Mouse (Mus musculus) kidney, embryonic 16.5 days (tissue): ENCODE results near the gene Cdca5. TPM values are rescaled to one million over a fixed set of nuclear protein-coding genes. Genes with fewer than 3 reads are reported as not detected.
A peak's percentile ranks its signal among the peaks of the same experiment; 100 is the strongest.

Experiments used
- ATAC-seq: fragments of 200-750 bp; cut with Nextera tagmentation; 2 replicates; pipeline ENCODE4 v1.8.0; 2017; ENCODE audit warnings: moderate TSS enrichment; ENCODE audit not compliant: low FRiP score, low TSS enrichment
- H3K27ac ChIP-seq: fragments of 300-500 bp; sonication (generic); 2 replicates; pipeline ENCODE4 v1.5.1; 2014; ENCODE audit warnings: low read length
- H3K27me3 ChIP-seq: fragments of 300-500 bp; sonication (generic); 2 replicates; pipeline ENCODE4 v1.6.1; 2014; ENCODE audit warnings: low read length, control low read depth, mixed read lengths; ENCODE audit not compliant: insufficient read depth
- H3K36me3 ChIP-seq: fragments of 300-500 bp; sonication (generic); 2 replicates; pipeline ENCODE4 v1.6.1; 2014; ENCODE audit warnings: low read length, control low read depth, mixed read lengths; ENCODE audit not compliant: insufficient read depth
- H3K4me1 ChIP-seq: fragments of 300-500 bp; sonication (generic); 2 replicates; pipeline ENCODE4 v1.6.1; 2014; ENCODE audit warnings: low read length, control low read depth, mixed read lengths; ENCODE audit not compliant: insufficient read depth
- H3K4me2 ChIP-seq: fragments of 300-500 bp; sonication (generic); replicated peaks from 2 replicates; pipeline ENCODE4 v1.6.1; 2014; ENCODE audit warnings: low read depth, low read length
- H3K4me3 ChIP-seq: fragments of 300-500 bp; sonication (generic); 2 replicates; pipeline ENCODE4 v1.5.1; 2014; ENCODE audit warnings: mild to moderate bottlenecking, low read length
- H3K9ac ChIP-seq: fragments of 300-500 bp; sonication (generic); replicated peaks from 2 replicates; pipeline ENCODE4 v1.6.1; 2014; ENCODE audit warnings: low read length
- H3K9me3 ChIP-seq: fragments of 300-500 bp; sonication (generic); 2 replicates; pipeline ENCODE4 v1.6.1; 2016; ENCODE audit warnings: low read length, control low read depth
- WGBS: fragments of 180-500 bp; shearing (Covaris S2); extraction: QIAGEN DNeasy Blood & Tissue Kit; methylation state at CpG from one replicate; pipeline ENCODE4 v1.1.7; 2014; 5-methylcytosine and 5-hydroxymethylcytosine counted together
- polyA plus RNA-seq: library from polyadenylated mRNA; unstranded; fragments of >200 nt; fragmentation: Nextera tagmentation; extraction: Ambion mirVana; gene quantifications from 2 replicates; pipeline ENCODE4 v1.2.1, GENCODE M21; 2015

Cdca5 gene
- polyA plus RNA-seq, 1 experiment from 2014 or later: 43.6 TPM

DNA sequence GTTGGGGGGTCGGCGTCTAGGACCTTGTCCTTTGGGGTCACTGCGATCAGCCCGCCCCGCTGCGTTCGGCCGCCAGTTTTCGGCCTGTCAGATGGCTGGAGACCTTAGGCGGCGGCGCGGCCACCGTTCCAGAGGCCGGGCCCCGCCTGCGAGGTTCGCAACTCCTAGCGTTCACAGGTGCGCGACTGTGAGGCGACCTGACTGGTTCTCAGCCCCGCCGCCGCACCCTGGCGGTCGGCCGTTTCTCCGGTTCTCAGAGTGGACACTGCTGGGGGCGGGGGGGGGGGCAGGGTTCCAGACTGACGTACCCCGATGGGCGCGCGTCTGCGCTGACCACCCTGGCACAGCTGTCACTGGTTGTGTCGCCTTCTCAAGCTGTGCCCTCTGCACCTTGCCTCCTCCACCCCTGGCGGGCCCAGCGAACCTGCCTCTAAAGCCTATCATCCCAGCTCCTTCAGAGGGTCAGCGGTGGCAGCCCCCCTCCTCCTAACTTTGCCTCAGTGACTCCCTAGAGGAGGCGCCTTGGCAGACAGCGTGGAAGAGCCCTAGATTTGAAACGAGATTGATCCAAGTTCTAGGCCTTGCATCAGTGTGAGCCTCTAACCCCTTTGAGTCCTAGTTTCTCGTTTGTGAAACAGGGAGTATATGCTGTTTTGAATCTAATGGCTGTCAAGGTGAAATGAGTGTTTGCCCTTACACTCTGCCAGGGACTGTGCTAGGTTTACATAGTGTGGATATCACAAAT is 37.5 kb upstream of the Cdca5 start:
- no peaks in the 10 kb centered on the region for H3K27me3 ChIP-seq
- peak overlapping the region; percentile 71 for H3K4me2 ChIP-seq
- peaks cover 44% of the 10 kb centered on the region for H3K36me3 ChIP-seq
- peak overlapping the region; percentile 77 for H3K4me3 ChIP-seq
- peak overlapping the region; percentile 86 for H3K9ac ChIP-seq
- H3K4me1 ChIP-seq: peaks cover 17% of the 10 kb centered on the region
- WGBS: under 1% methylated on average over 43 of the region's 44 CpGs
- peak overlapping the region; percentile 98 for H3K27ac ChIP-seq
- H3K9me3 ChIP-seq: no peaks in the 10 kb centered on the region
- peak; percentile 10 for ATAC-seq

DNA sequence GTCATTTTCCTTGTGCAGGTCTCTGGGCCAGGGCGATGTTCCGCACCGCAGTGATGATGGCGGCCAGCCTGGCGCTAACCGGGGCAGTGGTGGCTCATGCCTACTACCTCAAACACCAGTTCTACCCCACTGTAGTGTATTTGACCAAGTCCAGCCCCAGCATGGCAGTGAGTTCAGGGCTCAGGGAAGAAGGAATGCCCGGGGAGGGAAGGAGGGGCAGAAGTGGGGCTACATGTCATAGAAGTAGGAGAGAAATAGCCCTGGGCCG is 37.0 kb upstream of the Cdca5 start:
- H3K4me1 ChIP-seq: peaks cover 16% of the 10 kb centered on the region
- peaks cover 49% of the 10 kb centered on the region for H3K36me3 ChIP-seq
- H3K4me3 ChIP-seq: peak overlapping the region; percentile 77
- H3K9ac ChIP-seq: peak overlapping the region; percentile 86
- no peaks in the 10 kb centered on the region for H3K27me3 ChIP-seq
- no peak for ATAC-seq
- WGBS: 86% methylated on average over 8 of the region's 8 CpGs
- H3K9me3 ChIP-seq: no peaks in the 10 kb centered on the region
- H3K4me2 ChIP-seq: peak overlapping the region; percentile 71
- H3K27ac ChIP-seq: no peak overlapping the region

DNA sequence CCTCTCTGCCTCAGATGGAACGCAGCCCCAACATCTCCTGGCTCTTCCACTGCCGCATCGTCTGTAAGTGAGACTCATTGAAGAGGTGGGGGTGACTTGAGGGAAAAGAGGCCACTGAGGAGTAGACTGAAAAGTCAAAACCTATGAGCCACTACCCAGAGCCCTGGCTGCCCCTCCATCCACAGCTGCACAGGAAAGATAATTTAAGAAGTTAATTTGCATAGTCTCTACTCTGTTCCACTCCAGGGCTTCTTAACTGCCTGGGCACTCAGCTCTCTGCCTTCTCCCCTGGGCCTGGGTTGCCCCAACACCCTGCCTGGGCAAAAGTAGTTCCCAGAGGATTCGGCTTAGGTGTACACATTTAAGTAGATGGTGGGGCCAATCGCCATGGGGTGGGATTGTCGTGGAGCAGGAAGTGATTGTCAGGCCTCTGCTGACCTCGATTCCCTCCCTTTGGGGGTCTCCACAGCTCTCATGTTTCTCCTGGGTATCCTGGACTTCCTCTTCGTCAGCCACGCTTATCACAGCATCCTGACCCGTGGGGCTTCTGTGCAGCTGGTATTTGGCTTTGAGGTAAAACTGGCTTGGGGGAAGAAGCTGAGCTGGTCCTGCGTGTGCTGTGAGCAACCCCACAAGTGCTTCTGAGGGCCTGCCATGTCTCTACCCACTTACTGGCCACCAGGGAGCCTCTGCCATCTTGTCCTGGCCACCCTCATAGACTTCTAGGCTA is 35.9 kb upstream of the Cdca5 start:
- Histone ChIP-seq H3K4me1 (peaks cover 16% of the 10 kb centered on the region), H3K36me3 (peaks cover 59% of the 10 kb centered on the region), H3K9ac (0 out of 2 replicates have a peak overlapping the region, but pooled peaks have one; percentile 22), H3K4me2 (no peak overlapping the region), H3K9me3 (no peaks in the 10 kb centered on the region), H3K27me3 (no peaks in the 10 kb centered on the region), H3K27ac (no peak overlapping the region), H3K4me3 (no peak overlapping the region)
- ATAC-seq: no peak
- 84% methylated on average over 11 of the region's 11 CpGs for WGBS

DNA sequence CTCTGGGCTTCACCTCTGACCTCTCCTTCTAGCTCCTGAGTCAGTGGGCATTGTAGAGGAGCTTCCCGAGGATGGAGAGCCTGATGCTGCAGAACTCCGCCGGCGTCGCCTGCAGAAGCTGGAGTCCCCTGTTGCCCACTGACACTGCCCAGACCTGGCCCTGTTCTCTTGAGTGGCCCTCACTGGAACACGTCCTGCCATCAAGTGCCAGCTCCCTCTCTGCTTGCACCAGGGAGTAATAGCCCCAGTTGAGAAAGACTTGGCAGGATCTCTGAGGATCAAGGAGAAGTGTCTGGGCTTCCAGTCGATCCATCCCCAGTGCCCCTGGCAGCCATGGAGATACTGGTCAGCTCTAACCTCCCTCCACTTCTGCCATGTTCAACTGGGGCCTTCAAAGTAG is 32.3 kb upstream of the Cdca5 start:
- WGBS: 89% methylated on average over 7 of the region's 7 CpGs
- no peak for ATAC-seq
- Histone ChIP-seq H3K4me2 (no peak overlapping the region), H3K27ac (no peak overlapping the region), H3K9me3 (no peaks in the 10 kb centered on the region), H3K4me3 (no peak overlapping the region), H3K27me3 (no peaks in the 10 kb centered on the region), H3K9ac (no peak overlapping the region), H3K36me3 (peaks cover 76% of the 10 kb centered on the region), H3K4me1 (peaks cover 20% of the 10 kb centered on the region)

DNA sequence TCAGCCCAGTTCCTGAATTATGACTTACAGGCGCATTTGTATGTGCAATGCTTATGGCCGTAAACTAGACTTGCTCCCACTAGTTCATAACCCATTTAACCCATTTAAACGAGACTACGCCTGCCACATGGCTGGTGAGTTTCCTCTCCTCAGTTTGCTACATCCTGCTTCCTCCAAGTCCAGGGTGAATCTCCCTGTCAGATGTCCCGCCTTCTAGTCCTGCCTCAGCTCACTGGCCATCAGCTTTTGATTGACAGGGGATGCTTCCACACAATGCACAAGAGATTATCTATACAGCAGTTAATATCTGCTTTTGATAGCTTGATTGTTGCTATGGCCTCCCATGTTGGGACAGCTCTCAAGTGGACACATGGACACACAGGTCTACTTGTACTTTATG is 30.5 kb upstream of the Cdca5 start:
- H3K27me3 ChIP-seq: no peaks in the 10 kb centered on the region
- H3K36me3 ChIP-seq: peaks cover 67% of the 10 kb centered on the region
- H3K4me2 ChIP-seq: no peak overlapping the region
- H3K4me1 ChIP-seq: peaks cover 20% of the 10 kb centered on the region
- 74% methylated on average over 5 of the region's 5 CpGs for WGBS
- no peak for ATAC-seq
- H3K9me3 ChIP-seq: no peaks in the 10 kb centered on the region
- H3K4me3 ChIP-seq: no peak overlapping the region
- no peak overlapping the region for H3K9ac ChIP-seq
- H3K27ac ChIP-seq: no peak overlapping the region

DNA sequence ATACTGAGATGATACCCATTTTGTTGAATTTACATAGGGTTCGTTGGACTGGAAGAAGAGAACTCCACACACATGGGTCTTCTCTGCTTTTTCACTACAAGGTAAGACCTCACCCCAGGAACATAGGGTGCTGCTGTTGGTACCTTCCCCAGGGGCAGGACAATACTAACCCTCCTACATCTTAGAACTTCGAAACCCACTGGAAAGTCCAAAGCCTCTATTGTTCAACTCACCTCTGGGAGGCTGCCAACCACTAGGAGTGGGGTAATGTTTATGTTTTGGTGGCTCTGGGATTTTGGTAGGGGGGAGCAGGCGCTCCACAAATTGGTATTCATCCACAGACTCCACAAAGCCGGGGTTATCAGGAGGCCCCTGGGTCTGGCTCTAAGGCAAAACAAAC is 28.1 kb upstream of the Cdca5 start:
- peak overlapping the region; percentile 88 for H3K4me2 ChIP-seq
- peak overlapping the region; percentile 97 for H3K4me3 ChIP-seq
- WGBS: 46% methylated on average over 4 of the region's 4 CpGs
- no peaks in the 10 kb centered on the region for H3K9me3 ChIP-seq
- peak overlapping the region; percentile 91 for H3K9ac ChIP-seq
- peaks cover 48% of the 10 kb centered on the region for H3K36me3 ChIP-seq
- ATAC-seq: no peak
- no peak overlapping the region for H3K27ac ChIP-seq
- peaks cover 25% of the 10 kb centered on the region for H3K4me1 ChIP-seq
- H3K27me3 ChIP-seq: no peaks in the 10 kb centered on the region

DNA sequence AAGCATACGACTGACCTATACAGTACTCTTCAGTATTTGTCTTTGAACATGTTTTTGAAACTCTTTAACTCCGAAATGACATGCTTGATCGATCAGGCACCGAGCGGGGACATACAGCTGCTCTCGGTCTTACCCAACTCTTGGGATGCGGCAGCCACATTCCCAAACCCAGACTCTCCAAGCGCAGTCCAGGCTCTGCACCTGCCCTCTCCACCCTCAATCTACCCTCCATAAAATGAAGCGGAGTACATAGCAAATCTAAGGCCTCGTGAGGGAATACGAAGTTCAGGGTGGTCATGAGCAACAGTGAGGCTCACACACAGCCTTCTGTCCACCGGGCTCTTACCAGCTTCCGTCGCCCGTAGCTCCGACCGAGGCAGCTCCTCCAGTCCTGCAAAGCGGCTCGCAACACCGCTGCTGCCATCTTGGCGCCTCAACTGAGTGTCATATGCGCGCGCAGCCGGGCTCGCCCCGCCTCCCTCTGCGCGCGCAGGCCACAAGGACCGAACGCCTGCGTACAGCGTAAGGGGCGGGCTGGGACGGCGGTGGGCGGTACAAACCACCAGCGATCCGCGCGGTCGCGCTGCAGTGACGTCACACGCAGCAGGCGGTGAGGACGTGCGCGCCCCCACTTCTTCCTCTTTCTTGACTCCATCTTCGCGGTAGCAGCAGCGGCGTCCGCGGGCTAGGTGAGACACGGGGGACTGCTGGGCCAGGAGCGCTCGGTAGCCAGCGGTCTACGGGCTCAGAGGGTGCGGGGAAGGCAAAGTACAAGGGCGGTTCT is 27.3 kb upstream of the Cdca5 start, which contains the start of the genes Mrpl49 and Fau:
Mrpl49 (minus strand) TSS at position 473 of the 784 bp plus-strand sequence.
Fau (plus strand) TSS at position 532 of the 784 bp plus-strand sequence.
- Histone ChIP-seq H3K36me3 (peaks cover 40% of the 10 kb centered on the region), H3K9ac (peak within 1 kb of the TSS; percentile 91), H3K27me3 (no peaks in the 10 kb centered on the region), H3K4me1 (peaks cover 33% of the 10 kb centered on the region), H3K27ac (peak within 1 kb of the TSS; percentile 75), H3K4me3 (peak within 1 kb of the TSS; percentile 97), H3K4me2 (peak within 1 kb of the TSS; percentile 88), H3K9me3 (no peaks in the 10 kb centered on the region)
- peak; percentile 88 for ATAC-seq
- under 1% methylated on average over 55 of the region's 63 CpGs for WGBS

DNA sequence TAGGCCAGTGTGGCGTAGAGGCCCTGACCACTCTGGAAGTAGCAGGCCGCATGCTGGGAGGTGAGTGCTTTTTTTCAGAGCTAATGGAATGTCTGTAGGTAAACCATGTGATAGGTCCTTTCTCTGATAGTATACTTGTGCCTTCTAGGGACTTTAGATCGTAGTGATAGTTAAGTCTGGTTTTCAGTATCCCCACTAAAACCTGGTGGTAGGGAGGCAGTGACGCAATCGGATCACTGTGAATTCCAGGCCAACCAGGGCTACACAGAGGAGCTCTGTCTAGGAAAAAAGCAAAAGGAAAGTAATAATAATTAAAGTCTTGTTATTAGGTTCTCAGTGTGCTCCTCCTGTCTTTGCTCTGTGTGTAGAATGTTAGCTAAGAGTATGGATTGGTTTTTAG is 26.3 kb upstream of the Cdca5 start:
- Histone ChIP-seq H3K4me2 (peak overlapping the region; percentile 85), H3K9me3 (no peaks in the 10 kb centered on the region), H3K27ac (0 out of 2 replicates have a peak overlapping the region, but pooled peaks have one; percentile 64), H3K4me3 (peak overlapping the region; percentile 97), H3K4me1 (peaks cover 40% of the 10 kb centered on the region), H3K27me3 (no peaks in the 10 kb centered on the region), H3K36me3 (peaks cover 30% of the 10 kb centered on the region), H3K9ac (peak overlapping the region; percentile 88)
- no peak for ATAC-seq
- 34% methylated on average over 5 of the region's 5 CpGs for WGBS

DNA sequence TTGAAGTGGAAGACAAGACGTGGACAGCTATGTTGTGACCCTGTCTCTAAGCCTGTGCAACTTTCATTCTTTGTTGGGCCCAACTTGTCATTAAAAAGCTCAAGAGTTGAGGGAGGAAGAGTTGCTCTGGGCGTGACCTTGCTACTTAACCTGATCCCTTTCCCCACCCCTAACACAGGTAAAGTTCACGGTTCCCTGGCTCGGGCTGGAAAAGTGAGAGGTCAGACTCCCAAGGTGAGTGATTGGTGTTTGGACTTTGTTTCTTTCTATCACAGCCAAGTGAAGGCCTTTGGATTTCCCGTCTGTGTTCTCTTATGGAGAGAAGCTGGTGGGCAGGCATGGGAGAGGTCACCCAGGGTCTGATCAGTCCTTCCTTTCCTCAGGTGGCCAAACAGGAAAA is 25.8 kb upstream of the Cdca5 start:
- Histone ChIP-seq H3K4me3 (peak overlapping the region; percentile 97), H3K4me2 (peak overlapping the region; percentile 85), H3K4me1 (peaks cover 40% of the 10 kb centered on the region), H3K27me3 (no peaks in the 10 kb centered on the region), H3K36me3 (peaks cover 25% of the 10 kb centered on the region), H3K9me3 (no peaks in the 10 kb centered on the region), H3K27ac (no peak overlapping the region), H3K9ac (peak overlapping the region; percentile 88)
- ATAC-seq: no peak
- 75% methylated on average over 5 of the region's 5 CpGs for WGBS
